Mouse (Mus musculus): ENCODE measurements at regions not wholly inside any gene's neighbourhood (a gene's known extent, or its start where the extent isn't known, plus 50 kb on each side); places are given as distances from the start of the nearest gene placed in this dataset.
A peak's percentile ranks its signal among the peaks of the same experiment; 100 is the strongest.

- Histone ChIP-seq H3K27ac (ENCODE audit: control insufficient read depth, insufficient read depth, low read depth, low read length, poor library complexity) (peak overlapping the region; percentile 42; the same call in 1 of the 2 replicates), H3K4me3 (replicated peaks; ENCODE audit: control insufficient read depth, low read depth, low read length) (no peak overlapping the region), H3K4me1 (ENCODE audit: control insufficient read depth, insufficient read depth, low read length) (peaks cover 8% of the 10 kb centered on the region)
- 65% methylated on average over 6 of the region's 6 CpGs for WGBS
- TF ChIP-seq CTCF (IDR thresholded peaks at IDR 0.05; ENCODE audit: control insufficient read depth, insufficient read depth, low read length) (no peak), POLR2A (IDR thresholded peaks at IDR 0.05; ENCODE audit: borderline replicate concordance, control insufficient read depth, low read depth, low read length) (no peak)
These were observed 216.9 kb downstream of the Pik3r1 start for GRCm38 (mm10) chr13:101551068-101551467.

GRCm38 (mm10) chr13:101550526-101550925, 217.5 kb downstream of the Pik3r1 start:
- Histone ChIP-seq H3K4me3 (replicated peaks; ENCODE audit: control insufficient read depth, low read depth, low read length) (no peak overlapping the region), H3K4me1 (ENCODE audit: control insufficient read depth, insufficient read depth, low read length) (peaks cover 8% of the 10 kb centered on the region), H3K27ac (ENCODE audit: control insufficient read depth, insufficient read depth, low read depth, low read length, poor library complexity) (no peak overlapping the region)
- TF ChIP-seq POLR2A (IDR thresholded peaks at IDR 0.05; ENCODE audit: borderline replicate concordance, control insufficient read depth, low read depth, low read length) (no peak), CTCF (IDR thresholded peaks at IDR 0.05; ENCODE audit: control insufficient read depth, insufficient read depth, low read length) (no peak)
- 86% methylated on average over 5 of the region's 5 CpGs for WGBS

- WGBS: 9% methylated on average over 6 of the region's 6 CpGs
- peak overlapping the region; percentile 79 for H3K27ac ChIP-seq (ENCODE audit: control insufficient read depth, insufficient read depth, low read depth, low read length, poor library complexity)
- no peak overlapping the region for H3K4me3 ChIP-seq (replicated peaks; ENCODE audit: control insufficient read depth, low read depth, low read length)
- no peak for TF ChIP-seq POLR2A (IDR thresholded peaks at IDR 0.05; ENCODE audit: borderline replicate concordance, control insufficient read depth, low read depth, low read length)
- no peak for TF ChIP-seq CTCF (IDR thresholded peaks at IDR 0.05; ENCODE audit: control insufficient read depth, insufficient read depth, low read length)
- H3K4me1 ChIP-seq (ENCODE audit: control insufficient read depth, insufficient read depth, low read length): peaks cover 10% of the 10 kb centered on the region
These were observed 220.1 kb downstream of the Pik3r1 start for GRCm38 (mm10) chr13:101547887-101548286.

- 67% methylated on average over 2 of the region's 2 CpGs for WGBS
- Histone ChIP-seq H3K4me3 (replicated peaks; ENCODE audit: control insufficient read depth, low read depth, low read length) (peak overlapping the region; percentile 27), H3K27ac (ENCODE audit: control insufficient read depth, insufficient read depth, low read depth, low read length, poor library complexity) (peak overlapping the region; percentile 79), H3K4me1 (ENCODE audit: control insufficient read depth, insufficient read depth, low read length) (peaks cover 9% of the 10 kb centered on the region)
- TF ChIP-seq CTCF (IDR thresholded peaks at IDR 0.05; ENCODE audit: control insufficient read depth, insufficient read depth, low read length) (no peak), POLR2A (IDR thresholded peaks at IDR 0.05; ENCODE audit: borderline replicate concordance, control insufficient read depth, low read depth, low read length) (no peak)
These were observed 220.7 kb downstream of the Pik3r1 start for GRCm38 (mm10) chr13:101547365-101547764.

GRCm38 (mm10) chr13:101545344-101546181, 222.5 kb downstream of the Pik3r1 start:
- TF ChIP-seq CTCF (IDR thresholded peaks at IDR 0.05; ENCODE audit: control insufficient read depth, insufficient read depth, low read length): no peak
- peak; percentile 71 for TF ChIP-seq POLR2A (IDR thresholded peaks at IDR 0.05; ENCODE audit: borderline replicate concordance, control insufficient read depth, low read depth, low read length)
- H3K27ac ChIP-seq (ENCODE audit: control insufficient read depth, insufficient read depth, low read depth, low read length, poor library complexity): peak overlapping the region; percentile 72
- 27% methylated on average over 6 of the region's 6 CpGs for WGBS
- H3K4me1 ChIP-seq (ENCODE audit: control insufficient read depth, insufficient read depth, low read length): peaks cover 14% of the 10 kb centered on the region
- H3K4me3 ChIP-seq (replicated peaks; ENCODE audit: control insufficient read depth, low read depth, low read length): no peak overlapping the region

GRCm38 (mm10) chr13:101540391-101541191, 227.4 kb downstream of the Pik3r1 start:
- 6% methylated on average over 14 of the region's 14 CpGs for WGBS
- Histone ChIP-seq H3K4me3 (replicated peaks; ENCODE audit: control insufficient read depth, low read depth, low read length) (no peak overlapping the region), H3K27ac (ENCODE audit: control insufficient read depth, insufficient read depth, low read depth, low read length, poor library complexity) (peak overlapping the region; percentile 54), H3K4me1 (ENCODE audit: control insufficient read depth, insufficient read depth, low read length) (peaks cover 12% of the 10 kb centered on the region)
- TF ChIP-seq CTCF (IDR thresholded peaks at IDR 0.05; ENCODE audit: control insufficient read depth, insufficient read depth, low read length) (no peak), POLR2A (IDR thresholded peaks at IDR 0.05; ENCODE audit: borderline replicate concordance, control insufficient read depth, low read depth, low read length) (no peak)

- H3K27ac ChIP-seq (ENCODE audit: control insufficient read depth, insufficient read depth, low read depth, low read length, poor library complexity): no peak overlapping the region
- H3K4me3 ChIP-seq (replicated peaks; ENCODE audit: control insufficient read depth, low read depth, low read length): no peak overlapping the region
- peaks cover 10% of the 10 kb centered on the region for H3K4me1 ChIP-seq (ENCODE audit: control insufficient read depth, insufficient read depth, low read length)
- 0% methylated on average over 1 of the region's 1 CpGs for WGBS
- no peak for TF ChIP-seq POLR2A (IDR thresholded peaks at IDR 0.05; ENCODE audit: borderline replicate concordance, control insufficient read depth, low read depth, low read length)
- no peak for TF ChIP-seq CTCF (IDR thresholded peaks at IDR 0.05; ENCODE audit: control insufficient read depth, insufficient read depth, low read length)
These were observed 229.9 kb downstream of the Pik3r1 start for GRCm38 (mm10) chr13:101538110-101538509.

- H3K4me3 ChIP-seq (replicated peaks; ENCODE audit: control insufficient read depth, low read depth, low read length): no peak overlapping the region
- 74% methylated on average over 1 of the region's 1 CpGs for WGBS
- H3K27ac ChIP-seq (ENCODE audit: control insufficient read depth, insufficient read depth, low read depth, low read length, poor library complexity): no peak overlapping the region
- H3K4me1 ChIP-seq (ENCODE audit: control insufficient read depth, insufficient read depth, low read length): peaks cover 8% of the 10 kb centered on the region
- TF ChIP-seq CTCF (IDR thresholded peaks at IDR 0.05; ENCODE audit: control insufficient read depth, insufficient read depth, low read length): no peak
- TF ChIP-seq POLR2A (IDR thresholded peaks at IDR 0.05; ENCODE audit: borderline replicate concordance, control insufficient read depth, low read depth, low read length): no peak
These were observed 232.0 kb downstream of the Pik3r1 start for GRCm38 (mm10) chr13:101536019-101536418.
